Mouse (Mus musculus) MEL (cell line): ENCODE measurements around the gene Syndig1l. TPM values are rescaled to one million over a fixed set of nuclear protein-coding genes. Genes with fewer than 3 reads are reported as not detected.

ENCODE experiments used
- DNase-seq: peaks from one replicate; pipeline ENCODE4 v3.0.0; 2011; ENCODE audit warnings: low read depth, low spot score
- H3K27ac ChIP-seq: 2 replicates; pipeline ENCODE4 v1.5.1; 2012; ENCODE audit warnings: low read depth, mild to moderate bottlenecking, control low read depth, low read length, moderate library complexity; ENCODE audit not compliant: control insufficient read depth
- H3K27me3 ChIP-seq, 2 experiments: fragments of 150-350 bp in 1 of 2; sonication (generic) in 1 of 2; 2 replicates each; pipeline ENCODE4 v1.6.1; 2012; ENCODE audit warnings: low read length in 2 of 2, mild to moderate bottlenecking in 2 of 2, improper control_type of control experiment in 1 of 2, moderate library complexity in 1 of 2; ENCODE audit not compliant: insufficient read depth in 2 of 2, control insufficient read depth in 1 of 2
- H3K36me3 ChIP-seq, 2 experiments: 2 replicates each; pipeline ENCODE4 v1.6.1; 2012 to 2014; ENCODE audit warnings: low read length in 2 of 2, improper control_type of control experiment in 1 of 2, inconsistent platforms in 1 of 2, mild to moderate bottlenecking in 1 of 2; ENCODE audit not compliant: insufficient read depth in 2 of 2, control insufficient read depth in 1 of 2
- H3K4me1 ChIP-seq, 2 experiments: fragments of 150-350 bp in 1 of 2; sonication (generic) in 1 of 2; 2 replicates each; pipeline ENCODE4 v1.6.1; 2012; ENCODE audit warnings: low read length in 2 of 2, improper control_type of control experiment in 1 of 2, mild to moderate bottlenecking in 1 of 2; ENCODE audit not compliant: insufficient read depth in 2 of 2, control insufficient read depth in 1 of 2
- H3K4me3 ChIP-seq, 2 experiments: fragments of 150-350 bp in 1 of 2; sonication (generic) in 1 of 2; 2 replicates each; pipeline ENCODE4 v1.5.1; 2012; ENCODE audit warnings: low read depth in 2 of 2, low read length in 2 of 2, mild to moderate bottlenecking in 2 of 2, moderate library complexity in 2 of 2, control low read depth in 1 of 2, improper control_type of control experiment in 1 of 2; ENCODE audit not compliant: control insufficient read depth in 1 of 2, insufficient read depth in 1 of 2
- H3K79me2 ChIP-seq: 2 replicates; pipeline ENCODE4 v1.6.1; 2012; ENCODE audit warnings: mild to moderate bottlenecking, low read length, moderate library complexity; ENCODE audit not compliant: control insufficient read depth, poor library complexity, insufficient read depth
- H3K9ac ChIP-seq: 2 replicates; pipeline ENCODE4 v1.6.1; 2012; ENCODE audit warnings: low read depth, mild to moderate bottlenecking, control low read depth, low read length, moderate library complexity; ENCODE audit not compliant: control insufficient read depth, poor library complexity, severe bottlenecking
- H3K9me3 ChIP-seq: fragments of 150-350 bp; sonication (generic); replicated peaks from 2 replicates; pipeline ENCODE4 v1.6.1; 2012; ENCODE audit warnings: mild to moderate bottlenecking, low read length, improper control_type of control experiment, moderate library complexity; ENCODE audit not compliant: insufficient read depth
- BHLHE40 ChIP-seq: IDR thresholded peaks from 2 replicates; pipeline ENCODE4 v1.6.1; 2012; ENCODE audit warnings: low read depth, mild to moderate bottlenecking, inconsistent platforms, low read length, improper control_type of control experiment, borderline replicate concordance
- CHD1 ChIP-seq: IDR thresholded peaks from 2 replicates; pipeline ENCODE4 v1.6.1; 2012; ENCODE audit warnings: low read depth, mild to moderate bottlenecking, inconsistent platforms, low read length, improper control_type of control experiment
- CHD2 ChIP-seq: IDR thresholded peaks from 2 replicates; pipeline ENCODE4 v1.6.1; 2011; ENCODE audit warnings: low read length, improper control_type of control experiment
- CTCF ChIP-seq, 3 experiments: IDR thresholded peaks in 2 of 3; conservative IDR thresholded peaks in 1 of 3; 2 replicates each; pipeline ENCODE4 v1.5.1; 2011 to 2012; ENCODE audit warnings: low read length in 3 of 3, low read depth in 2 of 3, mild to moderate bottlenecking in 2 of 3, improper control_type of control experiment in 1 of 3, inconsistent platforms in 1 of 3, mixed read lengths in 1 of 3, moderate library complexity in 1 of 3; ENCODE audit not compliant: control insufficient read depth in 1 of 3, insufficient read depth in 1 of 3, poor library complexity in 1 of 3, severe bottlenecking in 1 of 3
- E2F4 ChIP-seq: IDR thresholded peaks from 2 replicates; pipeline ENCODE4 v1.6.1; 2011; ENCODE audit warnings: low read depth, low read length, improper control_type of control experiment, borderline replicate concordance
- ELF1 ChIP-seq: IDR thresholded peaks from 2 replicates; pipeline ENCODE4 v1.6.1; 2014; ENCODE audit warnings: low read depth, mild to moderate bottlenecking, inconsistent platforms, low read length, improper control_type of control experiment, moderate library complexity
- ETS1 ChIP-seq: IDR thresholded peaks from 2 replicates; pipeline ENCODE4 v1.6.1; 2012; ENCODE audit warnings: low read depth, mild to moderate bottlenecking, inconsistent platforms, low read length, improper control_type of control experiment, moderate library complexity
- HCFC1 ChIP-seq: IDR thresholded peaks from 2 replicates; pipeline ENCODE4 v1.6.1; 2012; ENCODE audit warnings: low read depth, mild to moderate bottlenecking, inconsistent platforms, low read length, improper control_type of control experiment, moderate library complexity
- KAT2A ChIP-seq: conservative IDR thresholded peaks from 2 replicates; pipeline ENCODE4 v1.6.1; 2012; ENCODE audit warnings: low read depth, low read length, improper control_type of control experiment, inconsistent platforms
- MAZ ChIP-seq: IDR thresholded peaks from 2 replicates; pipeline ENCODE4 v1.6.1; 2012; ENCODE audit warnings: low read depth, mild to moderate bottlenecking, inconsistent platforms, low read length, improper control_type of control experiment
- MXI1 ChIP-seq: IDR thresholded peaks from 2 replicates; pipeline ENCODE4 v1.6.1; 2011; ENCODE audit warnings: mild to moderate bottlenecking, low read depth, low read length, improper control_type of control experiment
- NELFE ChIP-seq: IDR thresholded peaks from 2 replicates; pipeline ENCODE4 v1.6.1; 2011; ENCODE audit warnings: low read depth, low read length, improper control_type of control experiment
- NRF1 ChIP-seq: IDR thresholded peaks from 2 replicates; pipeline ENCODE4 v1.6.1; 2014; ENCODE audit warnings: low read depth, mild to moderate bottlenecking, inconsistent platforms, low read length, improper control_type of control experiment, moderate library complexity; ENCODE audit not compliant: poor library complexity, insufficient read depth, severe bottlenecking
- POLR2A ChIP-seq, 2 experiments: IDR thresholded peaks; 2 replicates each; pipeline ENCODE4 v1.6.1; 2011 to 2012; ENCODE audit warnings: low read length in 2 of 2, mild to moderate bottlenecking in 2 of 2, control low read depth in 1 of 2, improper control_type of control experiment in 1 of 2, low read depth in 1 of 2, moderate library complexity in 1 of 2; ENCODE audit not compliant: control insufficient read depth in 1 of 2, insufficient read depth in 1 of 2, poor library complexity in 1 of 2
- POLR2AphosphoS5 ChIP-seq: IDR thresholded peaks from 2 replicates; pipeline ENCODE4 v1.6.1; 2012; ENCODE audit warnings: low read depth, borderline replicate concordance, mild to moderate bottlenecking, inconsistent platforms, low read length, moderate library complexity, mixed read lengths
- RCOR1 ChIP-seq: IDR thresholded peaks from 2 replicates; pipeline ENCODE4 v1.6.1; 2012; ENCODE audit warnings: low read depth, mild to moderate bottlenecking, inconsistent platforms, low read length, improper control_type of control experiment
- TAL1 ChIP-seq: IDR thresholded peaks from 2 replicates; pipeline ENCODE4 v1.6.1; 2012; ENCODE audit warnings: mild to moderate bottlenecking, inconsistent platforms, low read length, moderate library complexity, mixed read lengths
- TCF12 ChIP-seq: IDR thresholded peaks from 2 replicates; pipeline ENCODE4 v1.6.1; 2014; ENCODE audit warnings: low read depth, mild to moderate bottlenecking, inconsistent platforms, low read length, improper control_type of control experiment, moderate library complexity
- ZKSCAN1 ChIP-seq: IDR thresholded peaks from 2 replicates; pipeline ENCODE4 v1.6.1; 2012; ENCODE audit warnings: low read depth, mild to moderate bottlenecking, inconsistent platforms, low read length, improper control_type of control experiment, moderate library complexity
- ZMIZ1 ChIP-seq: IDR thresholded peaks from 2 replicates; pipeline ENCODE4 v1.6.1; 2012; ENCODE audit warnings: low read depth, mild to moderate bottlenecking, inconsistent platforms, low read length, improper control_type of control experiment, moderate library complexity
- polyA plus RNA-seq, 2 experiments: library from polyadenylated mRNA; stranded (reverse) in 1 of 2; unstranded in 1 of 2; fragments of >175 nt in 1 of 2; fragments of >200 nt in 1 of 2; gene quantifications; 2 replicates each; pipeline versions ENCODE4 v1.2.1 to v1.2.4; 2012; ENCODE audit warnings: low replicate concordance in 2 of 2, low read depth in 1 of 2; ENCODE audit not compliant: insufficient read length in 2 of 2, insufficient read depth in 1 of 2, missing spikeins in 1 of 2
- total RNA-seq: library from RNA; depleted of rRNA; stranded (reverse); fragments of 300-350 nt; gene quantifications from 2 replicates; pipeline ENCODE4 v1.2.3, GENCODE M21; 2012

Gene Syndig1l
- total and polyA plus RNA-seq, 3 experiments: not detected

DNA sequence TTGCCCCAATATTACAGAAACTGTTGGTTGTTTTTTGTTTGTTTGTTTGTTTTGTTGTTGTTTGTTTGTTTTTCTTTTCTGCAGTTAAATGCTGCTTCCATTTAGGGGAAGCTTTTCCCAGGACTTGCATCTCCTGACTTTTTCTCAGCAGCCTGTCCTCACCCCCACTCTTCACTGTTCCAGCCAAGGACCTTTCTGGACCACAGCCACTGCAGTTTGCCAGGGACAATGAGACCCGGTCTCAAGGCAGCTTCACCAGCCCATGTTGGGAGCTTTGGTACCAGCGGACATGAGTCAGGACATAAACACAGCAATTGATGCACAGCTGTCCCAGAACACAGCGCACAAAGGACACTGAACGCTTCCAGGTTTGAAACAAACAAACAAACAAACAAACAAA is 8.3 kb upstream of the Syndig1l start:
- Histone ChIP-seq H3K36me3 (peaks cover 0 to 11% of the 10 kb centered on the region in 2 experiments; a peak in 2 of 4 replicates), H3K9ac (no peak overlapping the region), H3K4me3 (no peak overlapping the region), H3K79me2 (no peaks in the 10 kb centered on the region)
- TF ChIP-seq POLR2A (IDR thresholded peaks at IDR 0.05; ENCODE audit: control insufficient read depth in 1 of 2, insufficient read depth in 1 of 2, low read depth in 1 of 2, low read length in 2 of 2, poor library complexity in 1 of 2): no peak
- TF ChIP-seq BHLHE40: no peak
- TF ChIP-seq RCOR1: no peak
- no peak for TF ChIP-seq NRF1
- TF ChIP-seq KAT2A: no peak
- TF ChIP-seq CHD2: no peak
- no peak for TF ChIP-seq TAL1
- TF ChIP-seq E2F4: no peak
- TF ChIP-seq POLR2AphosphoS5: no peak
- TF ChIP-seq CHD1: no peak
- no peak for TF ChIP-seq CTCF (IDR thresholded peaks at IDR 0.05 in 2 of 3, conservative IDR thresholded peaks at IDR 0.05 in 1 of 3; ENCODE audit: control insufficient read depth in 1 of 3, insufficient read depth in 1 of 3, low read depth in 2 of 3, low read length in 3 of 3, poor library complexity in 1 of 3, severe bottlenecking in 1 of 3)
- TF ChIP-seq MAZ: no peak
- TF ChIP-seq ELF1: no peak
- no peak for TF ChIP-seq ZKSCAN1
- TF ChIP-seq NELFE: no peak
- TF ChIP-seq TCF12: no peak
- no peak for TF ChIP-seq ZMIZ1
- TF ChIP-seq ETS1: no peak
- no peak for TF ChIP-seq MXI1
- no peak for TF ChIP-seq HCFC1
- TF ChIP-seq, all 39 proteins: peak for 0
- H3K27me3 ChIP-seq: peaks cover 0 to 4% of the 10 kb centered on the region in 2 experiments; a peak in 3 of 4 replicates
- H3K4me1 ChIP-seq: peaks cover 4 to 24% of the 10 kb centered on the region in 2 experiments
- H3K27ac ChIP-seq: no peak overlapping the region
- DNase-seq: no peak
- no peaks in the 10 kb centered on the region for H3K9me3 ChIP-seq

DNA sequence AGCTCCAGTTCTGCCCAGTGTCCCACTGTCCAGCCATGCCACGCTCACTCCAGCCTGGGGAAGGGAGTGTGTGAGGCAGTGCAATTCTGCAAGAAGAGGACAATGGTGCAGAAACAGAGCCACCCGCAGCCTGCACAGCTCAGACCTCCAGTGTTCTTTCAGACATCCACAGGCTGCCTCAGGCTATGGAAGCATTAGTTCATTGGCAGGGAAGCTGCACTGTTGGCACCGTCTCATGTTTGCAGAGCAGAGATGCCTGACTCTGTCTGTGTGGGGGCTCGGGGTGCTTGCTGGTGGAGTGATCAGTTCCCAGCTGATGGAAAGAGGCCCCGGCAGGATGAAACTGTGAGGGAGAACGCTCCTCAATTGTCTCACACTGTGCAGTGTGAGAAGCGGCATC is 4.0 kb upstream of the Syndig1l start:
- TF ChIP-seq HCFC1: no peak
- no peak for TF ChIP-seq POLR2A (IDR thresholded peaks at IDR 0.05; ENCODE audit: control insufficient read depth in 1 of 2, insufficient read depth in 1 of 2, low read depth in 1 of 2, low read length in 2 of 2, poor library complexity in 1 of 2)
- TF ChIP-seq, all 39 proteins: peak for 0
- H3K36me3 ChIP-seq: no peaks in the 10 kb centered on the region
- DNase-seq: no peak
- no peaks in the 10 kb centered on the region for H3K79me2 ChIP-seq
- H3K4me1 ChIP-seq: peaks cover 0 to 5% of the 10 kb centered on the region in 2 experiments; a peak in 1 of 4 replicates
- H3K27ac ChIP-seq: no peak overlapping the region
- H3K4me3 ChIP-seq: no peak overlapping the region
- H3K9ac ChIP-seq: no peak overlapping the region
- no peaks in the 10 kb centered on the region for H3K9me3 ChIP-seq
- H3K27me3 ChIP-seq: peaks cover 2 to 7% of the 10 kb centered on the region in 2 experiments
